Mouse (Mus musculus): ENCODE measurements around the gene Ptcd1. TPM values are rescaled to one million over a fixed set of nuclear protein-coding genes. Genes with fewer than 3 reads are reported as not detected.
"Not testable (repeated sequence)": the region's sequence is repeated elsewhere in the genome, so short reads cannot be mapped to it uniquely, and the experiment has no call there.

Gene Ptcd1
- 16.4 and 18.5 TPM in 2 replicates for polyA plus RNA-seq (2012; rRNA removed)

GRCm38 (mm10) chr5:145166536-145167305 lies at the start of gene Ptcd1, which contains the start of gene Cpsf4:
Gene Ptcd1 (minus strand): TSS chr5:145167108.
Gene Cpsf4 (plus strand): TSS chr5:145167213.
- 0 out of 2 replicates have a peak within 1 kb of the TSS, but pooled peaks have one; percentile 13 for H3K27ac ChIP-seq (ENCODE audit: insufficient read depth, low read length)
- TF ChIP-seq POLR2A (IDR thresholded peaks at IDR 0.05; ENCODE audit: extremely low read depth, insufficient read depth, low read length) (peak; percentile 92; the same call in 1 of the 2 replicates), CTCF (IDR thresholded peaks at IDR 0.05; ENCODE audit: extremely low read depth, insufficient read depth, low read length) (no peak)

GRCm38 (mm10) chr5:145214679-145215078 lies 47.8 kb upstream of the Ptcd1 start:
- TF ChIP-seq POLR2A (IDR thresholded peaks at IDR 0.05; ENCODE audit: extremely low read depth, insufficient read depth, low read length) (no peak), CTCF (IDR thresholded peaks at IDR 0.05; ENCODE audit: extremely low read depth, insufficient read depth, low read length) (no peak)
- Histone ChIP-seq H3K4me1 (ENCODE audit: control insufficient read depth, insufficient read depth, low read length) (no peaks in the 10 kb centered on the region), H3K27ac (ENCODE audit: insufficient read depth, low read length) (no peak overlapping the region), H3K4me3 (ENCODE audit: insufficient read depth, low read length) (no peak overlapping the region)

More at GRCm38 (mm10) chr5:145166536-145167305, at the start of gene Ptcd1, which contains the start of gene Cpsf4:
- H3K4me3 ChIP-seq (ENCODE audit: insufficient read depth, low read length), result peak within 1 kb of the TSS; percentile 73
- H3K4me1 ChIP-seq (ENCODE audit: control insufficient read depth, insufficient read depth, low read length), result peaks cover 6% of the 10 kb centered on the region

GRCm38 (mm10) chr5:145213505-145213904 lies 46.6 kb upstream of the Ptcd1 start:
- TF ChIP-seq CTCF (IDR thresholded peaks at IDR 0.05; ENCODE audit: extremely low read depth, insufficient read depth, low read length) (no peak), POLR2A (IDR thresholded peaks at IDR 0.05; ENCODE audit: extremely low read depth, insufficient read depth, low read length) (no peak)

GRCm38 (mm10) chr5:145212216-145212615 lies 45.3 kb upstream of the Ptcd1 start:
- no peak overlapping the region for H3K27ac ChIP-seq (ENCODE audit: insufficient read depth, low read length)
- H3K4me3 ChIP-seq (ENCODE audit: insufficient read depth, low read length), result no peak overlapping the region
- TF ChIP-seq POLR2A (IDR thresholded peaks at IDR 0.05; ENCODE audit: extremely low read depth, insufficient read depth, low read length) (no peak), CTCF (IDR thresholded peaks at IDR 0.05; ENCODE audit: extremely low read depth, insufficient read depth, low read length) (no peak)
- H3K4me1 ChIP-seq (ENCODE audit: control insufficient read depth, insufficient read depth, low read length), result no peaks in the 10 kb centered on the region

More at GRCm38 (mm10) chr5:145213505-145213904, 46.6 kb upstream of the Ptcd1 start:
- Histone ChIP-seq H3K4me1 (ENCODE audit: control insufficient read depth, insufficient read depth, low read length) (no peaks in the 10 kb centered on the region), H3K27ac (ENCODE audit: insufficient read depth, low read length) (no peak overlapping the region), H3K4me3 (ENCODE audit: insufficient read depth, low read length) (no peak overlapping the region)

- H3K27ac ChIP-seq (ENCODE audit: insufficient read depth, low read length), result no peak overlapping the region
- H3K4me1 ChIP-seq (ENCODE audit: control insufficient read depth, insufficient read depth, low read length), result no peaks in the 10 kb centered on the region
- TF ChIP-seq POLR2A (IDR thresholded peaks at IDR 0.05; ENCODE audit: extremely low read depth, insufficient read depth, low read length) (no peak), CTCF (IDR thresholded peaks at IDR 0.05; ENCODE audit: extremely low read depth, insufficient read depth, low read length) (no peak)
- H3K4me3 ChIP-seq (ENCODE audit: insufficient read depth, low read length), result no peak overlapping the region
These were observed 44.4 kb upstream of the Ptcd1 start for GRCm38 (mm10) chr5:145211340-145211739.

- not testable (repeated sequence) for H3K4me3 ChIP-seq (ENCODE audit: insufficient read depth, low read length)
These were observed 41.5 kb upstream of the Ptcd1 start for GRCm38 (mm10) chr5:145208391-145208790.

GRCm38 (mm10) chr5:145207954-145208353 lies 41.0 kb upstream of the Ptcd1 start:
- Histone ChIP-seq H3K27ac (ENCODE audit: insufficient read depth, low read length) (no peak overlapping the region), H3K4me1 (ENCODE audit: control insufficient read depth, insufficient read depth, low read length) (no peaks in the 10 kb centered on the region), H3K4me3 (ENCODE audit: insufficient read depth, low read length) (no peak overlapping the region)
- TF ChIP-seq CTCF (IDR thresholded peaks at IDR 0.05; ENCODE audit: extremely low read depth, insufficient read depth, low read length) (no peak), POLR2A (IDR thresholded peaks at IDR 0.05; ENCODE audit: extremely low read depth, insufficient read depth, low read length) (no peak)

More at GRCm38 (mm10) chr5:145208391-145208790, 41.5 kb upstream of the Ptcd1 start:
- H3K4me1 ChIP-seq (ENCODE audit: control insufficient read depth, insufficient read depth, low read length); H3K27ac ChIP-seq (ENCODE audit: insufficient read depth, low read length): not testable (repeated sequence)

GRCm38 (mm10) chr5:145207385-145207784 lies 40.5 kb upstream of the Ptcd1 start:
- H3K4me1 ChIP-seq (ENCODE audit: control insufficient read depth, insufficient read depth, low read length), result no peaks in the 10 kb centered on the region
- H3K27ac ChIP-seq (ENCODE audit: insufficient read depth, low read length), result no peak overlapping the region
- H3K4me3 ChIP-seq (ENCODE audit: insufficient read depth, low read length), result no peak overlapping the region
- TF ChIP-seq CTCF (IDR thresholded peaks at IDR 0.05; ENCODE audit: extremely low read depth, insufficient read depth, low read length) (no peak), POLR2A (IDR thresholded peaks at IDR 0.05; ENCODE audit: extremely low read depth, insufficient read depth, low read length) (no peak)

GRCm38 (mm10) chr5:145205041-145205440 lies 38.1 kb upstream of the Ptcd1 start:
- H3K4me1 ChIP-seq (ENCODE audit: control insufficient read depth, insufficient read depth, low read length), result peaks cover 3% of the 10 kb centered on the region; the same call in 1 of the 2 replicates
- peak overlapping the region; percentile 64; the same call in 1 of the 2 replicates for H3K4me3 ChIP-seq (ENCODE audit: insufficient read depth, low read length)
- TF ChIP-seq POLR2A (IDR thresholded peaks at IDR 0.05; ENCODE audit: extremely low read depth, insufficient read depth, low read length) (no peak), CTCF (IDR thresholded peaks at IDR 0.05; ENCODE audit: extremely low read depth, insufficient read depth, low read length) (no peak)
- H3K27ac ChIP-seq (ENCODE audit: insufficient read depth, low read length), result no peak overlapping the region

Measured in cortical plate, adult 2 months (tissue).